Mouse (Mus musculus) bone marrow, adult 2 months (tissue): ENCODE measurements around the gene Dcaf10.
"Not testable (repeated sequence)": the region's sequence is repeated elsewhere in the genome, so short reads cannot be mapped to it uniquely, and the experiment has no call there.

Source experiments
- CTCF ChIP-seq: fragments of 200-500 bp; IDR thresholded peaks from 2 replicates; pipeline ENCODE4 v1.5.1; 2011; ENCODE audit warnings: low read length, control low read depth; ENCODE audit not compliant: control insufficient read depth, insufficient read depth
- POLR2A ChIP-seq: fragments of 200-500 bp; IDR thresholded peaks from 2 replicates; pipeline ENCODE4 v1.6.1; 2011; ENCODE audit warnings: low read depth, mild to moderate bottlenecking, control low read depth, low read length, borderline replicate concordance; ENCODE audit not compliant: control insufficient read depth

DNA sequence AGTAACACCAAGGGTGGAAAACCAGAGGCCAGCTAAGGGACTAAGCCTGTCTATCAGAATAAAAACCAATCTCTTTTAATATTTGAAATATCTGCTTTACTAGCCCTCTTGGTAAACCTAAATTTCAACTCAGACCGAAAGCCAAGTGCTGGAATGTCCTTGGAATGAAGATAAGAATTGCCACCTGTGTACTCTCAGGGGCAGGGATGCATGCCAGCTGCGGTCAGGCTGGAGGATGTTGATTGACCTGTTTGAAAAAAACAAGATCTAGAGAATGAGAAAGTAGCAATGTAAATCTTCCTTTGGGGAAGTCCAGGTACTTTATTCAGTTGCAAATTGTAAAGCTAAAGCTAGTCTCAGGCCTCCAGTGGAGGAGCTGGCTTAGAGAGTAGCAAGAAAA lies 40.2 kb downstream of the Dcaf10 start:
- not testable (repeated sequence) for TF ChIP-seq CTCF, POLR2A
